Mouse (Mus musculus): ENCODE data around the gene Wdr63. TPM values are rescaled to one million over a fixed set of nuclear protein-coding genes. Genes with fewer than 3 reads are reported as not detected.
"Not testable (repeated sequence)": the region's sequence is repeated elsewhere in the genome, so short reads cannot be mapped to it uniquely, and the experiment has no call there.

The Wdr63 gene
- polyA plus RNA-seq, 1 experiment = 2.1 TPM

DNA sequence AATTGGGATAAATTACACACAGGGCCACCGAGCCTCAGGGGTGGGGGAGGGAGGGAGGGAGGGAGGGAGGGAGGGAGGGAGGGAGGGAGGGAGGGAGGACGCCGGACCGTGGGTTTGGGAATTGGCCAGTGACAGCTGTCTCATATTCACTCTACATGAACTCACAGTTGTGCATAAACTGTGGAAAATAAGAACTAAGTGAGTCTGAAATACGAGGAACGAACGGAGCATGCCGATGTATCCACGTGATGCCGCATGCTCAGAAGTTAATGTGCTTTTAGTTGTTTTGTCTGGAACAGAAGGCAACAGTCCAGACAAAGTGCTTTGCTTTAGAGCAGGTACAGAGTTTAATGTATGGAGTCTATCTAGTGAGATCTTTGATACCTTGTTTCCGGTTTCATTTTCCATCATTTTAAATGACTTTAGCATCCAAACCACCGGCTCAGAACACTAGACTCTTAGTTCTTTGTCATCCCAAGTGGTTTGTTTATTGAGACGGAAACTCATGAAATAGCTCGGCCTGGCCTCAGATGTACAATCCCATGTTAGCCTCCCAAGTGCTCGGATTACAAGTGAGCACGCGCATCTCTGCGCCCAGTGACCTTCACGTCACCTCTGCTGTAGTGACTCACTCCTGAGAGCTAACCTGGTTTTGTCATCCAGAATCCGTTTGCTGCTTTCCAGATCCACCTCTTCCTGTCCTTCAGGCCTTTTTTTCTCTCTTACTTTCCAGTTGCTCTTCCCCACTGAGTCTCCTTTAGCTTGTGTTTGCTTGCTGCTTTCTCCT, 97.9 kb downstream of the Wdr63 start:
- no peak for DNase-seq (ENCODE audit: low read depth)
- TF ChIP-seq CTCF (IDR thresholded peaks at IDR 0.05; ENCODE audit: borderline replicate concordance, extremely low read depth, insufficient read depth, insufficient read length) = no peak
- TF ChIP-seq POLR2A (IDR thresholded peaks at IDR 0.05; ENCODE audit: borderline replicate concordance, extremely low read depth, insufficient read depth, insufficient read length, poor library complexity, severe bottlenecking) = no peak

- no peak for DNase-seq (ENCODE audit: low read depth)
- TF ChIP-seq POLR2A (IDR thresholded peaks at IDR 0.05; ENCODE audit: borderline replicate concordance, extremely low read depth, insufficient read depth, insufficient read length, poor library complexity, severe bottlenecking) (no peak), CTCF (IDR thresholded peaks at IDR 0.05; ENCODE audit: borderline replicate concordance, extremely low read depth, insufficient read depth, insufficient read length) (no peak)
Observed at GRCm38 (mm10) chr3:146007872-146008271, 100.1 kb downstream of the Wdr63 start.

GRCm38 (mm10) chr3:146004347-146005051, 103.4 kb downstream of the Wdr63 start:
- DNase-seq (ENCODE audit: low read depth) = no peak
- TF ChIP-seq CTCF (IDR thresholded peaks at IDR 0.05; ENCODE audit: borderline replicate concordance, extremely low read depth, insufficient read depth, insufficient read length) (no peak), POLR2A (IDR thresholded peaks at IDR 0.05; ENCODE audit: borderline replicate concordance, extremely low read depth, insufficient read depth, insufficient read length, poor library complexity, severe bottlenecking) (no peak)

DNA sequence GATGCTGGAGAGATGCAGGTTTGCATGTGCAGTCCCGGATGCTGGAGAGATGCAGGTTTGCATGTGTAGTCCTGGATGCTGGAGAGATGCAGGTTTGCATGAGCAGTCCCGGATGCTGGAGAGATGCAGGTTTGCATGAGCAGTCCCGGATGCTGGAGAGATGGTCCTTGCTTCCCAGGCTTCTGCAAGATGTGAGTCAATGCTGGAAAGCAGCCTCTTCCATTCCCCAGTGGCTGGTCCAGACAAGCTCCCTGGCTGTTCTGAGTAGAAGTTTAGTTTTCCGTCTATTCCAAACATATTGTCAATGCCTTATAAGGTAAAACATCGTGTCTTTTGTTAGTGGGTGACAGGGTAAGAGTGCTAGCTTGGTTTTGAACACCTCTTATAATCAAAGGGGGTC, 111.4 kb downstream of the Wdr63 start:
- not testable (repeated sequence) for DNase-seq (ENCODE audit: low read depth)

DNA sequence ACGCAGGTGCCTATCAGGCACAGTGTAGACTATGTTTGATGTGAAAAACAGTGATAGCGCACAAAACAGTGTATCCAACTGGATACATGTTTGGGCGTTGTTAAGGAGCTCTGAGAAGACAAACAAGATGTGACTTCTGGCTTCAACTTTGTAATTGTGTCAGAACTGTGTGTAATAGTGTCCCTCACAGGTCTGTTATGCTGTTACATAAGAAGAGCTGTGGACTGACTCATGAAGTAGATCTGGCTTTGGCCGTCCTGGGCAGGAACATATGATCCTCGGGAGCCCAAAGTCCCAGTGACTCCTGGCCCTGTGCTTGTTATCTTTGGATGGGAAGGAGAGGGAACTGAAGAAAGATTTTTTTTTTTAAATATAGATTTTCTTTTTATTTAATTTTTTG, 112.4 kb downstream of the Wdr63 start:
- TF ChIP-seq CTCF (IDR thresholded peaks at IDR 0.05; ENCODE audit: borderline replicate concordance, extremely low read depth, insufficient read depth, insufficient read length) = no peak
- TF ChIP-seq POLR2A (IDR thresholded peaks at IDR 0.05; ENCODE audit: borderline replicate concordance, extremely low read depth, insufficient read depth, insufficient read length, poor library complexity, severe bottlenecking) = no peak
- no peak for DNase-seq (ENCODE audit: low read depth)

- no peak for TF ChIP-seq CTCF (IDR thresholded peaks at IDR 0.05; ENCODE audit: borderline replicate concordance, extremely low read depth, insufficient read depth, insufficient read length)
- no peak for TF ChIP-seq POLR2A (IDR thresholded peaks at IDR 0.05; ENCODE audit: borderline replicate concordance, extremely low read depth, insufficient read depth, insufficient read length, poor library complexity, severe bottlenecking)
Observed at GRCm38 (mm10) chr3:145993481-145994201, 114.3 kb downstream of the Wdr63 start.

GRCm38 (mm10) chr3:145992796-145993195, 115.1 kb downstream of the Wdr63 start:
- TF ChIP-seq CTCF (IDR thresholded peaks at IDR 0.05; ENCODE audit: borderline replicate concordance, extremely low read depth, insufficient read depth, insufficient read length) (no peak), POLR2A (IDR thresholded peaks at IDR 0.05; ENCODE audit: borderline replicate concordance, extremely low read depth, insufficient read depth, insufficient read length, poor library complexity, severe bottlenecking) (no peak)
- no peak for DNase-seq (ENCODE audit: low read depth)

More at GRCm38 (mm10) chr3:145993481-145994201, 114.3 kb downstream of the Wdr63 start:
- DNase-seq (ENCODE audit: low read depth) = no peak

GRCm38 (mm10) chr3:145991976-145992730, 115.8 kb downstream of the Wdr63 start:
- DNase-seq (ENCODE audit: low read depth) = no peak
- TF ChIP-seq POLR2A (IDR thresholded peaks at IDR 0.05; ENCODE audit: borderline replicate concordance, extremely low read depth, insufficient read depth, insufficient read length, poor library complexity, severe bottlenecking) (no peak), CTCF (IDR thresholded peaks at IDR 0.05; ENCODE audit: borderline replicate concordance, extremely low read depth, insufficient read depth, insufficient read length) (no peak)

DNA sequence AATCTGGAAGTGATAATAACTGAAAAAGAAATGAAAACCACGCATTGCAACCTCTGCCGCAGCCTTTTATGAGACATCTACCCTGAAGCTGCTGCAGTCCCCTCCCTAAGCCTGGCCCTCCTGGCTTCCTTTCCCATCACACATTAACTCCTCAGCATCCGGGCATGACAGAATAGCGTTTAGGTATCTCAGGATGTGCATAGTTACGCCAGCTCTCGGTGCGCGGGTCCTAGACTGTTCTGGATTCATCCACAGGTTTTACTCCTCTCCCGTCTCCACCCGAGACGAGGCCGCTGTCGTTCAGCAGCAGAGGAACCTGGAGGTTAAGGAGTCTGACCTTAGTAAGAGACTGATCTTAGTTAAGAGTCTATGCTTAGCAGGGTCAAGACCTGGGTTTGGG, 116.8 kb downstream of the Wdr63 start:
- TF ChIP-seq CTCF (IDR thresholded peaks at IDR 0.05; ENCODE audit: borderline replicate concordance, extremely low read depth, insufficient read depth, insufficient read length) (no peak), POLR2A (IDR thresholded peaks at IDR 0.05; ENCODE audit: borderline replicate concordance, extremely low read depth, insufficient read depth, insufficient read length, poor library complexity, severe bottlenecking) (no peak)
- no peak for DNase-seq (ENCODE audit: low read depth)

Other genes with a start within 250 kb of the Wdr63 start
- gene Bcl10, start 185.3 kb downstream of the Wdr63 start, polyA plus RNA-seq (2012; rRNA removed) = 17.0 and 19.0 TPM in 2 replicates
- gene 2410004B18Rik, start 170.1 kb downstream of the Wdr63 start, polyA plus RNA-seq (2012; rRNA removed) = 41.1 and 46.6 TPM in 2 replicates
- gene Syde2, start 120.3 kb downstream of the Wdr63 start, polyA plus RNA-seq (2012; rRNA removed) = 1.9 and 3.0 TPM in 2 replicates
- gene Mcoln3, start 9.3 kb upstream of the Wdr63 start, polyA plus RNA-seq (2012; rRNA removed) = 0.52 and 0.73 TPM in 2 replicates
- gene Mcoln2, start 41.7 kb upstream of the Wdr63 start, polyA plus RNA-seq (2012; rRNA removed) = 0.09 and 0.19 TPM in 2 replicates
- gene Lpar3, start 112.8 kb upstream of the Wdr63 start, polyA plus RNA-seq (2012; rRNA removed) = 0.26 and 0.52 TPM in 2 replicates